Comparison of ENCODE assay signal across 8 mouse cellular contexts in the genomic region with DNA sequence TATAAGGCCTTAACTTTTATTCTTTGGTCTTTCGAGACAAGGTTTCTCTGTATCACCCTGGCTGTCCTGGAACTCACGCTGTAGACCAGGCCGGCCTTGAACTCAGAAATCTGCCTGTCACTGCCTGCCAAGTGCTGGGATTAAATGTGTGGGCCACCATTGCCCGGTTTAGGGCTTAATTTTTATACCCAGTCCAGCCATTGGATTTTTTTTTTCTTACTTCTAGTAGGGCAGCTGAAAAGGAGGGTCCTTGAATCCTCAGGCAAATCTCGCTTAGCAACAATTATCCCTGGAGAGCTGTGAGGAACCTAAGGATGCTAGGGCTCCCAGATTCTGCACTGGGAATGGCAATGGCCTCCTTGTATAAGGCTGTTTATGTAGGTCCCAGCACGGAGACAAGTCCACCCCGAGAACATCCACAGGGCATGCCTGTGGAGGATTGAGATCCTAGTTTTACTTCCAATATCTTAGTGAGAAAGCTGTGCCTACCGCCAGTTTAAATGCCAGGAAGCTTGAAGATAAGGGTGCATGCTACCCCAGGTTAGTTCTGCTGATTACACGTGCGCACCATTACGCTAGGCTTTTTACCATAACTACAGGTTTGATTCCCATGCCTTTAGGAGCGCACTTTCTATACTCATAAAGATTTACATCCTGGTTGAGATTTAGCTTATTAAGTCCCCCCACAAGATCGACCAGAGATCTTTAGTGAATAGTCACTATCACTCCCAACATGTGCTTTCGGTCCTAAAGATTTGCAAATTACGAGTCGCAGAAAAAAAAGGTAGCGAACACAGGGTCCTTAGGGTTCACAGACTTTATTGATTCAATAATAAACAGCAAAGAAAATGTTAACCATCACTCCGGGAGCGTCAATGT. TPM values are rescaled to one million over a fixed set of nuclear protein-coding genes. Genes with fewer than 3 reads are reported as not detected.
DNase-seq lines count a peak whose midpoint lies in the region; ATAC-seq and TF ChIP-seq lines count a peak whose summit lies in the region.

No protein-coding gene starts in this region.

- H3K9ac ChIP-seq in hindbrain, embryonic 13.5 days = peak overlapping the region; percentile 81
- H3K9ac ChIP-seq in midbrain, embryonic 13.5 days (replicated peaks) = peak overlapping the region; percentile 73

- peaks cover 4% of the 10 kb centered on the region; the same call in 1 of the 2 replicates for H3K4me1 ChIP-seq in kidney, adult 2 months (ENCODE audit: control insufficient read depth, insufficient read depth, low read length)
- H3K4me1 ChIP-seq in hindbrain, embryonic 13.5 days (replicated peaks) = peaks cover 19% of the 10 kb centered on the region
- peaks cover 21% of the 10 kb centered on the region for H3K4me1 ChIP-seq in midbrain, embryonic 13.5 days (replicated peaks)

- peak overlapping the region; percentile 47 for H3K27ac ChIP-seq in kidney, adult 2 months (ENCODE audit: insufficient read depth, low read depth, low read length)
- H3K27ac ChIP-seq in hindbrain, embryonic 13.5 days = peak overlapping the region; percentile 86
- peak overlapping the region; percentile 77 for H3K27ac ChIP-seq in midbrain, embryonic 13.5 days

- no peak for TF ChIP-seq POLR2A in kidney, adult 2 months (IDR thresholded peaks at IDR 0.05; ENCODE audit: low read depth, low read length)

- peak overlapping the region; percentile 75 for H3K4me3 ChIP-seq in kidney, adult 2 months (ENCODE audit: insufficient read depth, low read depth, low read length)
- H3K4me3 ChIP-seq in hindbrain, embryonic 13.5 days = peak overlapping the region; percentile 62
- H3K4me3 ChIP-seq in midbrain, embryonic 13.5 days (replicated peaks) = peak overlapping the region; percentile 68

- 27% methylated on average over 19 of the region's 19 CpGs for WGBS in kidney, adult 2 months
- 17% methylated on average over 19 of the region's 19 CpGs for WGBS in hindbrain, embryonic 13.5 days
- 17% methylated on average over 19 of the region's 19 CpGs for WGBS in midbrain, embryonic 13.5 days

- ATAC-seq in hindbrain, embryonic 13.5 days (ENCODE audit: low FRiP score) = no peak
- no peak for ATAC-seq in midbrain, embryonic 13.5 days

- no peaks in the 10 kb centered on the region for H3K9me3 ChIP-seq in hindbrain, embryonic 13.5 days
- H3K9me3 ChIP-seq in midbrain, embryonic 13.5 days = no peaks in the 10 kb centered on the region

- no peaks in the 10 kb centered on the region for H3K27me3 ChIP-seq in kidney, adult 2 months (replicated peaks; ENCODE audit: control insufficient read depth, insufficient read depth, low read length)
- H3K27me3 ChIP-seq in hindbrain, embryonic 13.5 days = no peaks in the 10 kb centered on the region
- H3K27me3 ChIP-seq in midbrain, embryonic 13.5 days = no peaks in the 10 kb centered on the region

- no peak for TF ChIP-seq CTCF in kidney, adult 2 months (conservative IDR thresholded peaks at IDR 0.05; ENCODE audit: insufficient read depth, insufficient read length, low read depth, low read length)

- DNase-seq in kidney, adult 2 months = no peak
- DNase-seq in kidney, postnatal 10 days = no peak
- DNase-seq in ZHBTc4 (ENCODE audit: low read depth, low spot score) = peak; percentile 69
- DNase-seq in ovary, adult 18-20 months (ENCODE audit: low spot score) = no peak
- DNase-seq in urinary bladder, postnatal 10 days (ENCODE audit: low spot score) = no peak
- no peak for DNase-seq in layer of hippocampus, postnatal 14 days (ENCODE audit: low spot score in 2 of 2)

- peaks cover 3% of the 10 kb centered on the region; the same call in 1 of the 2 replicates for H3K36me3 ChIP-seq in kidney, adult 2 months (ENCODE audit: control insufficient read depth, insufficient read depth, low read length)
- H3K36me3 ChIP-seq in hindbrain, embryonic 13.5 days = peaks cover 7% of the 10 kb centered on the region; the same call in 1 of the 2 replicates
- H3K36me3 ChIP-seq in midbrain, embryonic 13.5 days = peaks cover 9% of the 10 kb centered on the region; the same call in 1 of the 2 replicates

- peak overlapping the region; percentile 76 for H3K4me2 ChIP-seq in hindbrain, embryonic 13.5 days
- H3K4me2 ChIP-seq in midbrain, embryonic 13.5 days (replicated peaks) = peak overlapping the region; percentile 82

RNA-seq across cellular contexts. Expression of a gene that starts 0.8 kb away (rescaled TPM):
- polyA plus RNA-seq in kidney, adult 2 months (2012; rRNA removed) = 21.7 and 23.9 TPM in 2 replicates
- 56.5 and 61.6 TPM in 2 replicates for polyA plus RNA-seq in hindbrain, embryonic 13.5 days (2015; fragmentation: Nextera tagmentation; extraction: Ambion mirVana)
- 56.1 and 70.3 TPM in 2 replicates for polyA plus RNA-seq in midbrain, embryonic 13.5 days (2015; fragmentation: Nextera tagmentation; extraction: Ambion mirVana)
- 10 to 100 TPM; 24.4 to 26.1 TPM for total RNA-seq in layer of hippocampus, postnatal 14 days (2021)

RNA-seq across cellular contexts. Expression of a gene that starts 0.9 kb away (rescaled TPM):
- not detected in 2 replicates for polyA plus RNA-seq in kidney, adult 2 months (2012; rRNA removed)
- not detected in 2 replicates for polyA plus RNA-seq in hindbrain, embryonic 13.5 days (2015; fragmentation: Nextera tagmentation; extraction: Ambion mirVana)
- polyA plus RNA-seq in midbrain, embryonic 13.5 days (2015; fragmentation: Nextera tagmentation; extraction: Ambion mirVana) = 0.54 TPM in 1 of 2 replicates, not detected in the other
- total RNA-seq in layer of hippocampus, postnatal 14 days (2021) = 1 to 10 TPM in 1 of 2 experiments, not detected in 1; 1.1 TPM

RNA-seq across cellular contexts. Expression of a gene that starts 4.1 kb away (rescaled TPM):
- not detected in 2 replicates for polyA plus RNA-seq in kidney, adult 2 months (2012; rRNA removed)
- not detected in 2 replicates for polyA plus RNA-seq in hindbrain, embryonic 13.5 days (2015; fragmentation: Nextera tagmentation; extraction: Ambion mirVana)
- not detected in 2 replicates for polyA plus RNA-seq in midbrain, embryonic 13.5 days (2015; fragmentation: Nextera tagmentation; extraction: Ambion mirVana)
- not detected for total RNA-seq in layer of hippocampus, postnatal 14 days (2021)

RNA-seq across cellular contexts. Expression of a gene that starts 4.3 kb away (rescaled TPM):
- 1.6 and 2.2 TPM in 2 replicates for polyA plus RNA-seq in kidney, adult 2 months (2012; rRNA removed)
- polyA plus RNA-seq in hindbrain, embryonic 13.5 days (2015; fragmentation: Nextera tagmentation; extraction: Ambion mirVana) = 45.3 and 57.7 TPM in 2 replicates
- 61.5 and 61.8 TPM in 2 replicates for polyA plus RNA-seq in midbrain, embryonic 13.5 days (2015; fragmentation: Nextera tagmentation; extraction: Ambion mirVana)
- 1 to 10 TPM; 5.4 to 7.0 TPM for total RNA-seq in layer of hippocampus, postnatal 14 days (2021)

RNA-seq across cellular contexts. Expression of a gene that starts 5.0 kb away (rescaled TPM):
- 16.7 and 18.9 TPM in 2 replicates for polyA plus RNA-seq in kidney, adult 2 months (2012; rRNA removed)
- polyA plus RNA-seq in hindbrain, embryonic 13.5 days (2015; fragmentation: Nextera tagmentation; extraction: Ambion mirVana) = 34.3 and 34.6 TPM in 2 replicates
- 34.8 and 38.9 TPM in 2 replicates for polyA plus RNA-seq in midbrain, embryonic 13.5 days (2015; fragmentation: Nextera tagmentation; extraction: Ambion mirVana)
- total RNA-seq in layer of hippocampus, postnatal 14 days (2021) = 10 to 100 TPM; 22.0 to 25.4 TPM
